Mouse (Mus musculus) limb, embryonic 13.5 days (tissue): ENCODE measurements at regions not wholly inside any gene's neighbourhood (a gene's known extent, or its start where the extent isn't known, plus 50 kb on each side); places are given as distances from the start of the nearest gene placed in this dataset.
A peak's percentile ranks its signal among the peaks of the same experiment; 100 is the strongest.

ENCODE experiments used
- ATAC-seq: fragments of 200-750 bp; cut with Nextera tagmentation; 2 replicates; pipeline ENCODE4 v1.8.0; 2017; ENCODE audit warnings: low read depth, moderate number of reproducible peaks, moderate TSS enrichment; ENCODE audit not compliant: low FRiP score
- H3K27ac ChIP-seq: fragments of 300-500 bp; sonication (generic); 2 replicates; pipeline ENCODE4 v1.5.1; 2015; ENCODE audit warnings: inconsistent platforms, mild to moderate bottlenecking, moderate library complexity
- H3K27me3 ChIP-seq: fragments of 300-500 bp; sonication (generic); 2 replicates; pipeline ENCODE4 v1.6.1; 2015; ENCODE audit warnings: mild to moderate bottlenecking, inconsistent platforms
- H3K36me3 ChIP-seq: fragments of 300-500 bp; sonication (generic); 2 replicates; pipeline ENCODE4 v1.6.1; 2015; ENCODE audit warnings: inconsistent platforms, mild to moderate bottlenecking, moderate library complexity
- H3K4me1 ChIP-seq: fragments of 300-500 bp; sonication (generic); 2 replicates; pipeline ENCODE4 v1.6.1; 2015; ENCODE audit warnings: inconsistent platforms
- H3K4me2 ChIP-seq: fragments of 300-500 bp; sonication (generic); replicated peaks from 2 replicates; pipeline ENCODE4 v1.6.1; 2015; ENCODE audit warnings: inconsistent platforms, mild to moderate bottlenecking, moderate library complexity
- H3K4me3 ChIP-seq: fragments of 300-500 bp; sonication (generic); 2 replicates; pipeline ENCODE4 v1.5.1; 2015; ENCODE audit warnings: moderate library complexity, mild to moderate bottlenecking, inconsistent platforms
- H3K9ac ChIP-seq: fragments of 300-500 bp; sonication (generic); 2 replicates; pipeline ENCODE4 v1.6.1; 2015; ENCODE audit warnings: mild to moderate bottlenecking, inconsistent platforms
- H3K9me3 ChIP-seq: fragments of 300-500 bp; sonication (generic); 2 replicates; pipeline ENCODE4 v1.6.1; 2016; ENCODE audit warnings: inconsistent platforms
- WGBS: fragments of 180-500 bp; shearing (Covaris S2); methylation state at CpG from one replicate; pipeline ENCODE4 v1.1.7; 2015; 5-methylcytosine and 5-hydroxymethylcytosine counted together

- no peak overlapping the region for H3K4me3 ChIP-seq
- H3K27ac ChIP-seq, result no peak overlapping the region
- no peaks in the 10 kb centered on the region for H3K36me3 ChIP-seq
- no peaks in the 10 kb centered on the region for H3K27me3 ChIP-seq
- no peak overlapping the region for H3K4me2 ChIP-seq
- no peaks in the 10 kb centered on the region for H3K4me1 ChIP-seq
- ATAC-seq, result no peak
- H3K9ac ChIP-seq, result no peak overlapping the region
- WGBS, result 93% methylated on average over 5 of the region's 5 CpGs
- H3K9me3 ChIP-seq, result no peaks in the 10 kb centered on the region
Measured at GRCm38 (mm10) chr8:103339951-103340350, 554.5 kb upstream of the Cdh11 start.

GRCm38 (mm10) chr8:103343891-103344290 is 558.4 kb upstream of the Cdh11 start:
- Histone ChIP-seq H3K27ac (no peak overlapping the region), H3K36me3 (no peaks in the 10 kb centered on the region), H3K4me2 (no peak overlapping the region), H3K9ac (no peak overlapping the region), H3K4me3 (no peak overlapping the region), H3K27me3 (no peaks in the 10 kb centered on the region), H3K9me3 (no peaks in the 10 kb centered on the region), H3K4me1 (peaks cover 5% of the 10 kb centered on the region; the same call in 1 of the 2 replicates)
- no peak for ATAC-seq
- 86% methylated on average over 3 of the region's 3 CpGs for WGBS

- no peak overlapping the region for H3K4me3 ChIP-seq
- peaks cover 5% of the 10 kb centered on the region; the same call in 1 of the 2 replicates for H3K4me1 ChIP-seq
- no peak for ATAC-seq
- H3K9me3 ChIP-seq, result no peaks in the 10 kb centered on the region
- no peak overlapping the region for H3K9ac ChIP-seq
- WGBS, result 75% methylated on average over 2 of the region's 2 CpGs
- H3K27me3 ChIP-seq, result no peaks in the 10 kb centered on the region
- no peak overlapping the region for H3K4me2 ChIP-seq
- H3K27ac ChIP-seq, result no peak overlapping the region
- H3K36me3 ChIP-seq, result no peaks in the 10 kb centered on the region
Measured at GRCm38 (mm10) chr8:103344871-103345270, 559.4 kb upstream of the Cdh11 start.

GRCm38 (mm10) chr8:103347158-103347871 is 561.9 kb upstream of the Cdh11 start:
- H3K9ac ChIP-seq, result no peak overlapping the region
- no peaks in the 10 kb centered on the region for H3K9me3 ChIP-seq
- H3K27me3 ChIP-seq, result no peaks in the 10 kb centered on the region
- H3K36me3 ChIP-seq, result no peaks in the 10 kb centered on the region
- no peak overlapping the region for H3K4me3 ChIP-seq
- ATAC-seq, result no peak
- WGBS, result 36% methylated on average over 7 of the region's 7 CpGs
- H3K27ac ChIP-seq, result no peak overlapping the region
- H3K4me2 ChIP-seq, result no peak overlapping the region
- peaks cover 5% of the 10 kb centered on the region; the same call in 1 of the 2 replicates for H3K4me1 ChIP-seq

GRCm38 (mm10) chr8:103361713-103362112 is 576.3 kb upstream of the Cdh11 start:
- ATAC-seq, result no peak
- Histone ChIP-seq H3K9ac (no peak overlapping the region), H3K4me2 (no peak overlapping the region), H3K27me3 (no peaks in the 10 kb centered on the region), H3K4me3 (no peak overlapping the region), H3K36me3 (no peaks in the 10 kb centered on the region), H3K9me3 (no peaks in the 10 kb centered on the region), H3K27ac (no peak overlapping the region), H3K4me1 (no peaks in the 10 kb centered on the region)
- WGBS, result 72% methylated on average over 3 of the region's 3 CpGs

GRCm38 (mm10) chr8:103370394-103370793 is 585.0 kb upstream of the Cdh11 start:
- Histone ChIP-seq H3K4me2 (no peak overlapping the region), H3K9me3 (no peaks in the 10 kb centered on the region), H3K9ac (no peak overlapping the region), H3K4me3 (no peak overlapping the region), H3K36me3 (no peaks in the 10 kb centered on the region), H3K27me3 (no peaks in the 10 kb centered on the region), H3K4me1 (no peaks in the 10 kb centered on the region), H3K27ac (no peak overlapping the region)
- 65% methylated on average over 2 of the region's 2 CpGs for WGBS
- ATAC-seq, result no peak

- Histone ChIP-seq H3K27ac (no peak overlapping the region), H3K4me2 (no peak overlapping the region), H3K27me3 (no peaks in the 10 kb centered on the region), H3K9me3 (no peaks in the 10 kb centered on the region), H3K36me3 (no peaks in the 10 kb centered on the region), H3K4me3 (no peak overlapping the region), H3K4me1 (no peaks in the 10 kb centered on the region), H3K9ac (no peak overlapping the region)
- ATAC-seq, result no peak
- 69% methylated on average over 1 of the region's 1 CpGs for WGBS
Measured at GRCm38 (mm10) chr8:103373007-103373406, 587.6 kb upstream of the Cdh11 start.

GRCm38 (mm10) chr8:103374151-103374550 is 588.7 kb upstream of the Cdh11 start:
- Histone ChIP-seq H3K4me2 (no peak overlapping the region), H3K9me3 (no peaks in the 10 kb centered on the region), H3K4me3 (no peak overlapping the region), H3K36me3 (no peaks in the 10 kb centered on the region), H3K27me3 (no peaks in the 10 kb centered on the region), H3K27ac (no peak overlapping the region), H3K9ac (no peak overlapping the region), H3K4me1 (no peaks in the 10 kb centered on the region)
- no peak for ATAC-seq
- WGBS, result 75% methylated on average over 4 of the region's 4 CpGs

- no peaks in the 10 kb centered on the region for H3K36me3 ChIP-seq
- H3K27me3 ChIP-seq, result no peaks in the 10 kb centered on the region
- 20% methylated on average over 3 of the region's 3 CpGs for WGBS
- H3K9me3 ChIP-seq, result no peaks in the 10 kb centered on the region
- no peak overlapping the region for H3K9ac ChIP-seq
- H3K4me2 ChIP-seq, result no peak overlapping the region
- no peak overlapping the region for H3K4me3 ChIP-seq
- 0 out of 2 replicates have a peak, but pooled peaks cover 3% of the 10 kb centered on the region for H3K4me1 ChIP-seq
- no peak for ATAC-seq
- no peak overlapping the region for H3K27ac ChIP-seq
Measured at GRCm38 (mm10) chr8:103378545-103378944, 593.1 kb upstream of the Cdh11 start.

GRCm38 (mm10) chr8:103381575-103381974 is 596.1 kb upstream of the Cdh11 start:
- ATAC-seq, result no peak
- WGBS, result 76% methylated on average over 3 of the region's 3 CpGs
- no peak overlapping the region for H3K9ac ChIP-seq

GRCm38 (mm10) chr8:103391359-103391758 is 605.9 kb upstream of the Cdh11 start:
- H3K36me3 ChIP-seq, result no peaks in the 10 kb centered on the region
- H3K9ac ChIP-seq, result no peak overlapping the region
- H3K4me2 ChIP-seq, result no peak overlapping the region
- no peak for ATAC-seq
- H3K9me3 ChIP-seq, result no peaks in the 10 kb centered on the region
- no peak overlapping the region for H3K27ac ChIP-seq
- H3K4me1 ChIP-seq, result no peaks in the 10 kb centered on the region
- H3K27me3 ChIP-seq, result no peaks in the 10 kb centered on the region
- no peak overlapping the region for H3K4me3 ChIP-seq
- WGBS, result 86% methylated on average over 6 of the region's 6 CpGs

More at GRCm38 (mm10) chr8:103381575-103381974, 596.1 kb upstream of the Cdh11 start:
- Histone ChIP-seq H3K4me2 (no peak overlapping the region), H3K27ac (no peak overlapping the region), H3K9me3 (no peaks in the 10 kb centered on the region), H3K4me3 (no peak overlapping the region), H3K4me1 (0 out of 2 replicates have a peak, but pooled peaks cover 3% of the 10 kb centered on the region), H3K36me3 (no peaks in the 10 kb centered on the region), H3K27me3 (no peaks in the 10 kb centered on the region)

- no peaks in the 10 kb centered on the region for H3K36me3 ChIP-seq
- H3K9ac ChIP-seq, result no peak overlapping the region
- H3K4me2 ChIP-seq, result no peak overlapping the region
- H3K4me1 ChIP-seq, result peaks cover 8% of the 10 kb centered on the region
- WGBS, result 32% methylated on average over 4 of the region's 4 CpGs
- H3K4me3 ChIP-seq, result no peak overlapping the region
- no peak for ATAC-seq
- no peaks in the 10 kb centered on the region for H3K27me3 ChIP-seq
- H3K27ac ChIP-seq, result no peak overlapping the region; the same call in 1 of the 2 replicates
- no peaks in the 10 kb centered on the region for H3K9me3 ChIP-seq
Measured at GRCm38 (mm10) chr8:103395316-103395715, 609.9 kb upstream of the Cdh11 start.

- WGBS, result 33% methylated on average over 3 of the region's 3 CpGs
- Histone ChIP-seq H3K27me3 (no peaks in the 10 kb centered on the region), H3K9me3 (0 out of 2 replicates have a peak, but pooled peaks cover 5% of the 10 kb centered on the region), H3K4me3 (no peak overlapping the region), H3K4me1 (peaks cover 8% of the 10 kb centered on the region), H3K27ac (no peak overlapping the region), H3K9ac (no peak overlapping the region), H3K36me3 (no peaks in the 10 kb centered on the region), H3K4me2 (no peak overlapping the region)
- peak; percentile 71 for ATAC-seq
Measured at GRCm38 (mm10) chr8:103398179-103398578, 612.7 kb upstream of the Cdh11 start.
